Mouse (Mus musculus): ENCODE results near the gene Cybc1.

DNA sequence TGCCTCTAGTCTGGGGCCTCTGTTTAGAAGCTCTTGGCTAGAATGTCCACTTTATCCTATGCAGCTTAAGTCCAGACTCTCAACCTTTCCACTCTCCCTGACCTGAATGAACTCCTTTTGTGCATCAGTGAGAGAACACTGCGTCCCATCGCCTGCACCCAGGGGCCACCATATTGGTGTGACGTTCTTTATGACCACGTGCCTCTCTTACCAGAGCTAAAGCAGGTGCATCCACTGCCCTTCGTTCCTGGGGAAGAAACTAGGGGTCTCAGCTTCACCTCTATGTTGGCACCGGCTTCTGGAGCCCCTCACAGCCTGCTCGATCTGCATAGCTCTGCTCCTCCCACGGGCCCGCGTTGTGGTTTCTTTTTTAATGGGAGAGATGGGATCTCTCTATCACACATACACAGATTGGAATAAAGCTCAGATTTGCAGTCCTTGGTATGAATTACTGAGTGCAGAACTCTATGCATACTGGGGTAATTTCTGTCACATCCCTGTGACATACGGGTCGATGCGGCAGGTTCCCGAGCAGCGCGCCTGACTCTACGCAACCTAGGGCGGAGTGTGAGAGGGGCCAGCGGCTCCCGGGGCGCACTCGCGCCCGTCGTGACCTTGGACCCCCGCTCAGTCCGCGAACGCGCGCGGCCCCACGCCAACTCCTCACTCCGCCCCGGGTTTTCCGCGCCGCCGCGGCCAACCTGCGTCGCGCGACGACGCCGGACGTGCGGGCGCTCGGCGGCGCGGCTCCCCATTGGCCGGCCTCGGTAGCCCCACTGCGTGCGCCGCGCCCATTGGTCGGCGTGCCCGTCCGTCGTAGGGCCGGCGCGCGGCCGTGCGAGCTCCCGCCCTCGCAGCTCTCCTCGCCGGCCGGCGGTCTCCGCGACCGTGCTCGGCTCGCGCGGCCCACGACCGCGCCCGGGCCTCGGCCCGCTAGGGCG lies 30.3 kb upstream of the Cybc1 start, which contains the start of gene Foxk2:
- TF ChIP-seq CTCF (IDR thresholded peaks at IDR 0.05; ENCODE audit: low read depth), result no peak
- TF ChIP-seq EP300 (IDR thresholded peaks at IDR 0.05; ENCODE audit: low read depth), result no peak
